14 mouse cellular contexts compared by ENCODE assay signal in genomic region chr1:74119115-74119514, GRCm38 (mm10). TPM values are rescaled to one million over a fixed set of nuclear protein-coding genes. Genes with fewer than 3 reads are reported as not detected.
DNase-seq lines count a peak whose midpoint lies in the region; ATAC-seq lines count a peak whose summit lies in the region.
"Had no signal": no experiment of that assay in that cellular context is flagged by ENCODE, and none has a peak within 500 bp of the region (broad histone marks: within the 10 kb centered on the region; RNA-seq: fewer than 3 reads in every experiment).

No protein-coding gene starts in this region.

- no peak overlapping the region for H3K4me2 ChIP-seq in embryonic facial prominence, embryonic 14.5 days (ENCODE audit: low read depth, low read length)
- H3K4me2 ChIP-seq in kidney, embryonic 14.5 days (replicated peaks; ENCODE audit: low read depth, low read length), result no peak overlapping the region
- H3K4me2 ChIP-seq: heart, embryonic 13.5 days had no signal

- WGBS in embryonic facial prominence, embryonic 14.5 days, result 92% methylated on average over 1 of the region's 1 CpGs
- 93% methylated on average over 1 of the region's 1 CpGs for WGBS in embryonic facial prominence, embryonic 10.5 days
- 94% methylated on average over 1 of the region's 1 CpGs for WGBS in kidney, embryonic 14.5 days

- DNase-seq in embryonic facial prominence, embryonic 14.5 days (ENCODE audit: low spot score), result peak; percentile 51
- no peak for DNase-seq in embryonic facial prominence, embryonic 10.5 days (ENCODE audit: low spot score)
- DNase-seq in kidney, adult 11 months, result peak; percentile 73
- DNase-seq in urinary bladder, postnatal 25 days (ENCODE audit: low spot score), result peak; percentile 33
- DNase-seq in urinary bladder, postnatal 10 days (ENCODE audit: low spot score), result no peak
- DNase-seq: adrenal gland, adult 8-10 months; B cell, adult 2 months; liver, postnatal 0 days; thymus, postnatal 4 days had no signal

- H3K9ac ChIP-seq in embryonic facial prominence, embryonic 14.5 days (ENCODE audit: low read depth, low read length), result no peak overlapping the region
- no peak overlapping the region for H3K9ac ChIP-seq in kidney, embryonic 14.5 days (ENCODE audit: low read depth, low read length)
- H3K9ac ChIP-seq: heart, embryonic 13.5 days; liver, postnatal 0 days had no signal

- H3K36me3 ChIP-seq in embryonic facial prominence, embryonic 14.5 days (ENCODE audit: control insufficient read depth, insufficient read depth, low read length), result no peaks in the 10 kb centered on the region
- H3K36me3 ChIP-seq in embryonic facial prominence, embryonic 10.5 days (replicated peaks), result no peaks in the 10 kb centered on the region
- no peaks in the 10 kb centered on the region for H3K36me3 ChIP-seq in kidney, embryonic 14.5 days (ENCODE audit: control insufficient read depth, insufficient read depth, low read length)
- H3K36me3 ChIP-seq: heart, embryonic 13.5 days had no signal

- 0 out of 2 replicates have a peak, but pooled peaks cover 4% of the 10 kb centered on the region for H3K27me3 ChIP-seq in embryonic facial prominence, embryonic 14.5 days (replicated peaks; ENCODE audit: control insufficient read depth, insufficient read depth, low read length)
- peaks cover 58% of the 10 kb centered on the region for H3K27me3 ChIP-seq in embryonic facial prominence, embryonic 10.5 days (replicated peaks; ENCODE audit: low read depth, poor library complexity, severe bottlenecking)
- peaks cover 5% of the 10 kb centered on the region; the same call in 1 of the 2 replicates for H3K27me3 ChIP-seq in kidney, embryonic 14.5 days (ENCODE audit: control insufficient read depth, insufficient read depth, low read length)

- H3K27ac ChIP-seq in embryonic facial prominence, embryonic 14.5 days (replicated peaks; ENCODE audit: low read depth, low read length), result no peak overlapping the region
- no peak overlapping the region for H3K27ac ChIP-seq in embryonic facial prominence, embryonic 10.5 days (replicated peaks)
- H3K27ac ChIP-seq in kidney, embryonic 14.5 days (ENCODE audit: low read depth, low read length), result no peak overlapping the region
- H3K27ac ChIP-seq: heart, embryonic 13.5 days had no signal

- H3K4me1 ChIP-seq in embryonic facial prominence, embryonic 14.5 days (ENCODE audit: control insufficient read depth, insufficient read depth, low read length), result no peaks in the 10 kb centered on the region
- peaks cover 24% of the 10 kb centered on the region for H3K4me1 ChIP-seq in embryonic facial prominence, embryonic 10.5 days
- H3K4me1 ChIP-seq in kidney, embryonic 14.5 days (ENCODE audit: control insufficient read depth, insufficient read depth, low read length), result no peaks in the 10 kb centered on the region

- H3K9me3 ChIP-seq in embryonic facial prominence, embryonic 14.5 days (ENCODE audit: control insufficient read depth, low read length), result no peaks in the 10 kb centered on the region
- H3K9me3 ChIP-seq in embryonic facial prominence, embryonic 10.5 days, result no peaks in the 10 kb centered on the region
- H3K9me3 ChIP-seq in kidney, embryonic 14.5 days (ENCODE audit: control insufficient read depth, low read length), result no peaks in the 10 kb centered on the region
- H3K9me3 ChIP-seq: heart, embryonic 13.5 days had no signal

- no peak overlapping the region for H3K4me3 ChIP-seq in embryonic facial prominence, embryonic 14.5 days (ENCODE audit: low read depth, low read length)
- no peak overlapping the region for H3K4me3 ChIP-seq in embryonic facial prominence, embryonic 10.5 days
- no peak overlapping the region for H3K4me3 ChIP-seq in kidney, embryonic 14.5 days (ENCODE audit: low read length)
- H3K4me3 ChIP-seq: heart, embryonic 13.5 days had no signal

- no peak for ATAC-seq in embryonic facial prominence, embryonic 14.5 days (ENCODE audit: low read depth)
- ATAC-seq in kidney, embryonic 14.5 days (ENCODE audit: low FRiP score, low TSS enrichment), result no peak
- ATAC-seq in erythroid progenitor cell, adult 5-6 weeks (replicated peaks; ENCODE audit: low FRiP score, poor library complexity, severe bottlenecking), result no peak
- ATAC-seq in megakaryocyte, adult 5-6 weeks (ENCODE audit: poor library complexity, severe bottlenecking), result no peak
- ATAC-seq: liver, postnatal 0 days had no signal

RNA-seq across cellular contexts. Expression of gene Tns1, which starts 5.1 kb away (rescaled TPM):
- 51.5 and 58.5 TPM in 2 replicates for polyA plus RNA-seq in embryonic facial prominence, embryonic 14.5 days (2014; fragmentation: Nextera tagmentation; extraction: Ambion mirVana)
- 27.4 and 30.4 TPM in 2 replicates for polyA plus RNA-seq in embryonic facial prominence, embryonic 10.5 days (2016; fragmentation: Nextera tagmentation; extraction: Ambion mirVana)
- 40.1 and 59.2 TPM in 2 replicates for polyA plus RNA-seq in kidney, embryonic 14.5 days (2014; fragmentation: Nextera tagmentation; extraction: Ambion mirVana)
- total RNA-seq in erythroid progenitor cell, adult 5-6 weeks (2015; ENCODE audit: low replicate concordance), result 20.5 and 21.6 TPM in 2 replicates
- total RNA-seq in erythroid progenitor cell, adult 5-6 weeks (2017; ENCODE audit: low replicate concordance), result 20.0 and 49.5 TPM in 2 replicates
- total RNA-seq in megakaryocyte, adult 5-6 weeks (2015), result 4.9 and 5.5 TPM in 2 replicates
- 2.9 and 3.2 TPM in 2 replicates for total RNA-seq in megakaryocyte, adult 5-6 weeks (2017)

RNA-seq across cellular contexts. Expression of gene Rufy4, which starts 6.2 kb away (rescaled TPM):
- 0.37 and 0.72 TPM in 2 replicates for polyA plus RNA-seq in embryonic facial prominence, embryonic 14.5 days (2014; fragmentation: Nextera tagmentation; extraction: Ambion mirVana)
- 0.06 and 0.15 TPM in 2 replicates for polyA plus RNA-seq in embryonic facial prominence, embryonic 10.5 days (2016; fragmentation: Nextera tagmentation; extraction: Ambion mirVana)
- not detected in 2 replicates for polyA plus RNA-seq in kidney, embryonic 14.5 days (2014; fragmentation: Nextera tagmentation; extraction: Ambion mirVana)
- total RNA-seq in erythroid progenitor cell, adult 5-6 weeks (2015; ENCODE audit: low replicate concordance), result not detected in 2 replicates
- 0.13 TPM in 1 of 2 replicates, not detected in the other for total RNA-seq in erythroid progenitor cell, adult 5-6 weeks (2017; ENCODE audit: low replicate concordance)
- 0.25 and 0.38 TPM in 2 replicates for total RNA-seq in megakaryocyte, adult 5-6 weeks (2015)
- total RNA-seq in megakaryocyte, adult 5-6 weeks (2017), result 1.1 and 2.5 TPM in 2 replicates
- total RNA-seq: left cerebral cortex, postnatal 25 days had no signal

RNA-seq across cellular contexts. Expression of gene Cxcr2, which starts 34.7 kb away (rescaled TPM):
- polyA plus RNA-seq in embryonic facial prominence, embryonic 14.5 days (2014; fragmentation: Nextera tagmentation; extraction: Ambion mirVana), result 0.10 and 0.11 TPM in 2 replicates
- 0.05 and 0.22 TPM in 2 replicates for polyA plus RNA-seq in embryonic facial prominence, embryonic 10.5 days (2016; fragmentation: Nextera tagmentation; extraction: Ambion mirVana)
- 0.10 TPM in 1 of 2 replicates, not detected in the other for polyA plus RNA-seq in kidney, embryonic 14.5 days (2014; fragmentation: Nextera tagmentation; extraction: Ambion mirVana)
- total RNA-seq in erythroid progenitor cell, adult 5-6 weeks (2015; ENCODE audit: low replicate concordance), result 6.3 and 6.8 TPM in 2 replicates
- 6.8 and 11.6 TPM in 2 replicates for total RNA-seq in erythroid progenitor cell, adult 5-6 weeks (2017; ENCODE audit: low replicate concordance)
- 63.7 and 72.6 TPM in 2 replicates for total RNA-seq in megakaryocyte, adult 5-6 weeks (2015)
- total RNA-seq in megakaryocyte, adult 5-6 weeks (2017), result 77.3 and 107 TPM in 2 replicates
- total RNA-seq: left cerebral cortex, postnatal 25 days had no signal
- polyA plus RNA-seq: heart, embryonic 13.5 days had no signal

Comparison
In these comparisons a context has a peak if more than half of its experiments do, and no peak if none do; other contexts are left out.
1. DNase-seq: peak in embryonic facial prominence, embryonic 14.5 days (single experiment), kidney, adult 11 months (single experiment) and urinary bladder, postnatal 25 days (single experiment); none in embryonic facial prominence, embryonic 10.5 days (single experiment) and urinary bladder, postnatal 10 days (single experiment).